Mouse (Mus musculus) hindbrain, postnatal 0 days (tissue): ENCODE data around the gene Tmem88b. TPM values are rescaled to one million over a fixed set of nuclear protein-coding genes. Genes with fewer than 3 reads are reported as not detected.

ENCODE experiments used
- ATAC-seq: fragments of 200-750 bp; cut with Nextera tagmentation; 2 replicates; pipeline ENCODE4 v1.8.0; 2017; ENCODE audit warnings: mild to moderate bottlenecking, moderate TSS enrichment, moderate library complexity
- DNase-seq: peaks from one replicate; pipeline ENCODE4 v3.0.0-alpha.2; 2015; ENCODE audit warnings: low spot score
- H3K27ac ChIP-seq: fragments of 300-500 bp; sonication (generic); 2 replicates; pipeline ENCODE4 v1.5.1; 2014; ENCODE audit warnings: mild to moderate bottlenecking
- H3K27me3 ChIP-seq: fragments of 300-500 bp; sonication (generic); 2 replicates; pipeline ENCODE4 v1.6.1; 2014; ENCODE audit warnings: low read length, mixed read lengths; ENCODE audit not compliant: insufficient read depth
- H3K36me3 ChIP-seq: fragments of 300-500 bp; sonication (generic); 2 replicates; pipeline ENCODE4 v1.6.1; 2014; ENCODE audit warnings: low read length, mixed read lengths; ENCODE audit not compliant: insufficient read depth
- H3K4me1 ChIP-seq: fragments of 300-500 bp; sonication (generic); 2 replicates; pipeline ENCODE4 v1.6.1; 2014; ENCODE audit warnings: antibody characterized with exemption, low read length, mixed read lengths; ENCODE audit not compliant: insufficient read depth
- H3K4me2 ChIP-seq: fragments of 300-500 bp; sonication (generic); 2 replicates; pipeline ENCODE4 v1.6.1; 2014; ENCODE audit warnings: low read depth, mild to moderate bottlenecking, low read length, moderate library complexity, mixed read lengths
- H3K4me3 ChIP-seq: fragments of 300-500 bp; sonication (generic); 2 replicates; pipeline ENCODE4 v1.5.1; 2014; ENCODE audit warnings: low read length
- H3K9ac ChIP-seq: fragments of 300-500 bp; sonication (generic); replicated peaks from 2 replicates; pipeline ENCODE4 v1.6.1; 2014; ENCODE audit warnings: mild to moderate bottlenecking, low read length, moderate library complexity, mixed read lengths
- H3K9me3 ChIP-seq: fragments of 300-500 bp; sonication (generic); 2 replicates; pipeline ENCODE4 v1.6.1; 2016; ENCODE audit warnings: low read length, mixed read lengths
- CTCF ChIP-seq: IDR thresholded peaks from 2 replicates; pipeline ENCODE4 v1.5.1; 2016; ENCODE audit warnings: antibody characterized with exemption, control low read depth, low read depth
- WGBS: fragments of 180-500 bp; shearing (Covaris S2); extraction: QIAGEN DNeasy Blood & Tissue Kit; methylation state at CpG from one replicate; pipeline ENCODE4 v1.1.7; 2014; 5-methylcytosine and 5-hydroxymethylcytosine counted together
- polyA plus RNA-seq: library from polyadenylated mRNA; unstranded; fragments of >200 nt; fragmentation: Nextera tagmentation; extraction: Ambion mirVana; gene quantifications from 2 replicates; pipeline ENCODE4 v1.2.1, GENCODE M21; 2015
- total RNA-seq: library from RNA; depleted of rRNA; stranded (reverse); fragments of >200 nt; gene quantifications from 2 replicates; pipeline ENCODE4 v1.2.3, GENCODE M21; 2014

Tmem88b gene
- total and polyA plus RNA-seq, 2 experiments from 2014 or later, result 1.2 to 2.3 TPM

DNA sequence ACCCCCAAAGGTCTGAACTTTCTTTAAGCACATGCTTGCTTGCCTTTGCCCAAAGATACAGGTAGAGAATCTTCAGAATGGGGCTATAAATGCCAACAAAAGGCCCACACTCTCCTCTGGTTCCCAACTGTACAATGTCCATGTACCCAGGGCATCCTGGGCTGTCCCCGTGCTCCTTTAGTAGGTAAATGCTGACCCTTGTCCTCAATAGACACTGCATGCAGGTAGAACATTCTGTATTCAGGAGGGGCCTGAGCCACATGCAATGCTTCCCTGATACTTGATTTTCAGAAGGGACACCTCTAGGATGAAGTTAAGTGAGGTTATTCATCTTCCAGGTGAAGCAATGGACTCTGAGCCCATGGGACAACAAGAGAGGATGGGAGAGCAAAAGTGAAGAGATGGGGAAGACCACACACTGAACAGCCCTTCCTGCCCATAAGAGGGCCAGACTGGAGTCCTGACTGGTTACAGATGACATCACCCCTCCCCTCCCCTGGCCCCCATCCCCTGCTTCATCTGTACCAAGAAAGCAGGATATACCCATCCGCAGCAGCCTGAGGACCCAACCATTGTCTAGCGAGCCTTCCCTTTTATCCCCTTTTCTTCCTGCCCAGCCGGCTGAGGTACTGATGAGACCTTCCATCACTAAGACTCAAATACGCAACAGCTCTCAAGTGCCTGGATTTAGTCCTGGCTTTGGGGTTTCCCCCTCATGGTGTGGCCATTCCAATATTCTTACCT lies 12.2 kb downstream of the Tmem88b start:
- Histone ChIP-seq H3K27me3 (no peaks in the 10 kb centered on the region), H3K4me3 (peak overlapping the region; percentile 35), H3K27ac (0 out of 2 replicates have a peak overlapping the region, but pooled peaks have one; percentile 77), H3K4me2 (peak overlapping the region; percentile 67), H3K4me1 (peaks cover 13% of the 10 kb centered on the region), H3K9ac (peak overlapping the region; percentile 44; the same call in 1 of the 2 replicates), H3K36me3 (no peaks in the 10 kb centered on the region), H3K9me3 (no peaks in the 10 kb centered on the region)
- no peak for TF ChIP-seq CTCF
- 32% methylated on average over 5 of the region's 5 CpGs for WGBS
- no peak for DNase-seq
- ATAC-seq, result no peak

DNA sequence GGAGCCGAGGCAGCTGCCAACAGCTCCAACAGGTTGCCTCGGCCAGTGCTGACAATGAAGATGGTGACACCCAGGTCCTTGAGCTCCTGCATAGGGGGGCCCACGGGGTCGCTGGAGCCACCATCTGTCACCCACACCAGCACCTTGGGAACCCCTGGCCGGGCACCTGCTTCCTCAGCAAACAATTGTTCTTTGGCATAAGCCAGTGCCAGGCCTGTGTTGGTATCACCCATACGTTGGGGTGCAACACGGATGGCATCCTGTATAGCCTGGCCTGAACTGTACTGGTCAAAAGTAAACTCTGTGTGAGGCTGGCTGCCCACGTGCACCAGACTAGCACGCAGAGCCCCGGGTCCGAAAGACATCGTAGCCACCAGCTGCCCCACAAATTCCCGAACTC lies 12.9 kb downstream of the Tmem88b start:
- no peaks in the 10 kb centered on the region for H3K36me3 ChIP-seq
- H3K9ac ChIP-seq, result no peak overlapping the region
- H3K9me3 ChIP-seq, result no peaks in the 10 kb centered on the region
- 84% methylated on average over 13 of the region's 13 CpGs for WGBS
- peaks cover 13% of the 10 kb centered on the region for H3K4me1 ChIP-seq
- H3K27ac ChIP-seq, result no peak overlapping the region
- TF ChIP-seq CTCF, result no peak
- DNase-seq, result no peak
- ATAC-seq, result no peak
- H3K27me3 ChIP-seq, result no peaks in the 10 kb centered on the region
- 0 out of 2 replicates have a peak overlapping the region, but pooled peaks have one; percentile 35 for H3K4me3 ChIP-seq
- peak overlapping the region; percentile 67 for H3K4me2 ChIP-seq

DNA sequence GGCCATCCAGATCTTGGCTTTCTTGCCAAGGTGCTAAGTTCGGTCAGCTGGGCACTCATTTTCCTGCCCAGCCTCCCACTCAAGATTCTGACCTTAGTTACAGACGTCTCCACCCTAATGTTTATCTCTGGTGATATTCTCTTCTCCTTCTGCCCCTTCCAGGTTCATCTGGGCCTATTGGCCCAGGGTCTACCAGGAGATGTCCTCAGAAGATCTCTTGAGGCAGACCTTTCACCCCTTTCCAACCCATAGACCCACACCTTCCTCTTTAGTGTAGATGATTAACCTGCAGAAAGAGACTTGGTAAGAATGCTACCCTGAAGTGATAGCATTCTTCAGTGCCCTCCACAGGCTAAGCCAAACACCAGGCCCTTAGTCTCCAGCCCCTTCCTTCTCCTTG lies 14.0 kb downstream of the Tmem88b start:
- Histone ChIP-seq H3K4me1 (peaks cover 13% of the 10 kb centered on the region), H3K27ac (no peak overlapping the region), H3K27me3 (no peaks in the 10 kb centered on the region), H3K4me3 (no peak overlapping the region), H3K36me3 (no peaks in the 10 kb centered on the region), H3K4me2 (peak overlapping the region; percentile 67; the same call in 1 of the 2 replicates), H3K9me3 (no peaks in the 10 kb centered on the region), H3K9ac (no peak overlapping the region)
- DNase-seq (no peak), ATAC-seq (no peak)
- WGBS, result 81% methylated on average over 2 of the region's 2 CpGs
- TF ChIP-seq CTCF, result no peak

DNA sequence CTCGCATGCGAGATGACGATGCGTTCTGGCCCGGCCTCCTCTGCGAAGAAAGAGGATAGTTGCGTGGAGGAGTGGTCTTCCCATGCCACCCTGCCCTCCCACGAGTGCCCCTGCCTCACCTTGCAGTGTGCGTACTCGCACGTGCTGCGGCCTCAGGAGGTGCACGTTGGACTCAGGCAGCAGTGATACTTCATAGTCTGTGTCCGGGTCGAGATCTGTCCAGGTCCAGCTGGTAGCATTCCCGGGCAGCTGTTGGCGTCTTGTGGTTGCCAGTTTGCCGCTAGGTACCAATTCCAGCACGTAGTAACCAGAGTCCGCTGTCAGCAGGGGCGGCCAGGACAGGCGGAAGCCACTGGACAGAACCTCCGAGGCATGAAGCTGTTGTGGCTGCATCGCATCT lies 15.0 kb downstream of the Tmem88b start:
- Histone ChIP-seq H3K9ac (peak overlapping the region; percentile 66), H3K4me3 (peak overlapping the region; percentile 42), H3K9me3 (no peaks in the 10 kb centered on the region), H3K27me3 (no peaks in the 10 kb centered on the region), H3K27ac (peak overlapping the region; percentile 75; the same call in 1 of the 2 replicates), H3K36me3 (no peaks in the 10 kb centered on the region), H3K4me1 (peaks cover 13% of the 10 kb centered on the region), H3K4me2 (peak overlapping the region; percentile 75)
- WGBS, result 42% methylated on average over 24 of the region's 24 CpGs
- TF ChIP-seq CTCF, result no peak
- ATAC-seq (peak; percentile 22), DNase-seq (no peak)

DNA sequence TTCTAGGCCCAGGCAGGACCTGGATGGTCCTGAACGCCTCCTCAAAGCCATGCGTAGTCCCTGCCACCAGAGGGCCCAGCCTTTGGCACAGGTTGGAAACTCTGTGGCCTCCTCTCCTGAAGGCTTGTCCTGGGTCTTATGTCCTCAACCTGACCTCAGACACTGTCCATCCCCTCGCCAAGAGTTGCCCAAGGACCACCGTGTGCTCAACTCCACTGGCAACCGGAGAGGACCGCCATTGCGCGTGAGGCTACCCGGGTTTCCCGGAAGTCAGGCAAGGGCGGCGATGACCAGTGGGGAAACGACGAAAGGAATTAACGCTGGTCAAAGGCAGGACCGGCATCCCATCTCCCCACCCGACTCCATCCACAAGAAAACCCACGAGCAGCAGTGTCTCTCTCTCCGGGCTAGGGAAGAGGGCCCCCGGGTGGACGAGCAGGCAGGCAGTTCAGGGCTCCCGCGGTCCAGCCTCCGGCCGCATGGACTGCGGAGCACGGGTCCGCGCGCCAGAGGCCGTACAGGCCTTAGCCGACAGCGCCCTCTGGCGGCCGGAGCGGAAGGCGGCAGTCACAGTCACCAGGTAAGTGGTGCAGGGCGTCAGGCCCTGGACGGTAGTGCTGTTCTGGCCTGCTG lies 15.7 kb downstream of the Tmem88b start:
- no peaks in the 10 kb centered on the region for H3K9me3 ChIP-seq
- ATAC-seq (peak; percentile 85), DNase-seq (peak; percentile 93)
- H3K4me1 ChIP-seq, result peaks cover 8% of the 10 kb centered on the region
- peak overlapping the region; percentile 66 for H3K9ac ChIP-seq
- no peaks in the 10 kb centered on the region for H3K27me3 ChIP-seq
- peak overlapping the region; percentile 75 for H3K4me2 ChIP-seq
- no peaks in the 10 kb centered on the region for H3K36me3 ChIP-seq
- peak overlapping the region; percentile 42 for H3K4me3 ChIP-seq
- 2% methylated on average over 39 of the region's 39 CpGs for WGBS
- peak overlapping the region; percentile 75 for H3K27ac ChIP-seq
- TF ChIP-seq CTCF, result peak; percentile 90

DNA sequence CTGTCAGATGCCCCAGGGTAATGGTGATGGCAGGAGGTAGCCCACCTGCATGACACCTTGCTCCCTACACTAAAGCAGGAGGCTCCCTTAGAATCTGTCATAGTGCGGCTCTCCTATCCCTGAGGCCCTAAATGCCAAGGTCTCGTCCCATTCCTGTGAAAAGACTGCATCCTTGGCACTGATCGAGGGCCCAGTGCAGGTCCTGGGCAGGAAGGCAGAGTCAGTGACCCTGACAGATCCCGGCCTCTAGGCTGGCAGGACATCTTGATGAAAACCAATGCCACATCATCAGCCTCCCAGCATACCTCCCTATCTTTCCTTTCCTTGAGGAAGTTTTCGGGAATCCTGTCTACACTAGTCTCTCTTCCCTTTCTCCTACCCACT lies 16.2 kb downstream of the Tmem88b start:
- ATAC-seq, result no peak
- 57% methylated on average over 5 of the region's 5 CpGs for WGBS
- DNase-seq, result no peak
- TF ChIP-seq CTCF, result no peak
- Histone ChIP-seq H3K27me3 (no peaks in the 10 kb centered on the region), H3K4me2 (peak overlapping the region; percentile 75), H3K9ac (peak overlapping the region; percentile 66), H3K27ac (peak overlapping the region; percentile 75), H3K9me3 (no peaks in the 10 kb centered on the region), H3K4me1 (peaks cover 4% of the 10 kb centered on the region), H3K36me3 (no peaks in the 10 kb centered on the region), H3K4me3 (peak overlapping the region; percentile 42)

DNA sequence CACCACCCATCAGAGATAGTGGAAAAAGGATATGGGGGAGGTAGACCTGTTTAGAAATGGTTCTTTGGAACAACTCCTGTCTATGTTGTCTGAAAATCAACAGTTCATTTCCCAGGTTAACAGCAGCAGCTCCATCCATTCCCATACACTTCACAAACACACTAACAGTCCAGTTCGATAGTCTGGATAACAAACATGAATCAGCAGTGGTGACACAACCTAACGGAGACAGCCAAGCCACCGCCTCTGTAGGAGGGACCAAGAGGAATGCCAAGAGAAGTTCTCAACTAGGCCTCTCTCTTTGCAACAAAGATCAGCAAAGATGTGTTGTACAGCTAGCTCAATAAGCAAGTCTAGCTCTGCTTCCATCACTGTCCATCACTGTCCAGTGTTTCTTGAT lies 23.3 kb downstream of the Tmem88b start:
- Histone ChIP-seq H3K27me3 (no peaks in the 10 kb centered on the region), H3K27ac (no peak overlapping the region), H3K9ac (no peak overlapping the region; the same call in 1 of the 2 replicates), H3K4me3 (no peak overlapping the region), H3K4me1 (peaks cover 14% of the 10 kb centered on the region), H3K36me3 (no peaks in the 10 kb centered on the region; the same call in 1 of the 2 replicates), H3K9me3 (no peaks in the 10 kb centered on the region), H3K4me2 (no peak overlapping the region)
- 87% methylated on average over 3 of the region's 3 CpGs for WGBS
- DNase-seq, result no peak
- TF ChIP-seq CTCF, result no peak
- ATAC-seq, result no peak
